Mouse (Mus musculus): ENCODE measurements around the gene Ucp2. TPM values are rescaled to one million over a fixed set of nuclear protein-coding genes. Genes with fewer than 3 reads are reported as not detected.
"Not testable (repeated sequence)": the region's sequence is repeated elsewhere in the genome, so short reads cannot be mapped to it uniquely, and the experiment has no call there.

The Ucp2 gene
- polyA plus RNA-seq, 1 experiment: 1,592 TPM

DNA sequence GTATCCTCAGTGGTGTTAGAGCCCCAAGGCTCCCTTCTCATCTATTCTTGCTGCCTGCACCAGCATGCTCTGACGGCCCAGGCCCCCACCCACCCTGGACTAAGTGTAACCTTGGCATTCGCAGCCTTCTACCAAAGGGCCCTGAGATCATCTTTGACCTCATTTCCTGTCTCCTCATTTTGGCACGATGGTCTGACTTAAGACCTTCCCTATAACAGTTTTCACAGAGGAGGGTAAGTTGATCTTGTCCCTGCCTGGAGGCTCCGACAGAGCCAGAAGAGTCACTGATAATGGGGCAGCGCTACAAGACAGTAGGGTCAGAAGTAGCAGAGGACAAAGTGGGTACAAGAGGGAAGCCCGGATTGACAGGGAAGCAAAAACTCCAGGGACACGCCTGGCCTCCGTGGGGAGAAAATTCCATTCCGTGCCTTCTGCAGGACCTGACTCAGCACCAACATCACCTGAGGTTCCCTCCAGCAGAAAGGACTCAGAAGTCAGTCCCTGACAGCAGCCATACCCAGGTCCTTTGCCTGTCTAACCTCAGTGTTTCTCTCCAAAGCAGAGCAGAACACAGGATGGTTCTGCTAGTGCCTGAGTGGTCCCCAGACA is 19.2 kb upstream of the Ucp2 start:
- Histone ChIP-seq H3K27ac (ENCODE audit: insufficient read depth, low read depth, low read length) (no peak overlapping the region), H3K4me3 (ENCODE audit: insufficient read depth, low read length) (no peak overlapping the region), H3K4me1 (ENCODE audit: control insufficient read depth, insufficient read depth, low read length) (peaks cover 21% of the 10 kb centered on the region)
- TF ChIP-seq CTCF (IDR thresholded peaks at IDR 0.05; ENCODE audit: low read depth, low read length) (no peak), POLR2A (IDR thresholded peaks at IDR 0.05; ENCODE audit: borderline replicate concordance, low read depth, low read length) (no peak)

- Histone ChIP-seq H3K4me1 (ENCODE audit: control insufficient read depth, insufficient read depth, low read length) (peaks cover 21% of the 10 kb centered on the region), H3K4me3 (ENCODE audit: insufficient read depth, low read length) (no peak overlapping the region), H3K27ac (ENCODE audit: insufficient read depth, low read depth, low read length) (peak overlapping the region; percentile 30; the same call in 1 of the 2 replicates)
- TF ChIP-seq POLR2A (IDR thresholded peaks at IDR 0.05; ENCODE audit: borderline replicate concordance, low read depth, low read length) (no peak), CTCF (IDR thresholded peaks at IDR 0.05; ENCODE audit: low read depth, low read length) (no peak)
These were observed 18.5 kb upstream of the Ucp2 start for GRCm38 (mm10) chr7:100474680-100475079.

DNA sequence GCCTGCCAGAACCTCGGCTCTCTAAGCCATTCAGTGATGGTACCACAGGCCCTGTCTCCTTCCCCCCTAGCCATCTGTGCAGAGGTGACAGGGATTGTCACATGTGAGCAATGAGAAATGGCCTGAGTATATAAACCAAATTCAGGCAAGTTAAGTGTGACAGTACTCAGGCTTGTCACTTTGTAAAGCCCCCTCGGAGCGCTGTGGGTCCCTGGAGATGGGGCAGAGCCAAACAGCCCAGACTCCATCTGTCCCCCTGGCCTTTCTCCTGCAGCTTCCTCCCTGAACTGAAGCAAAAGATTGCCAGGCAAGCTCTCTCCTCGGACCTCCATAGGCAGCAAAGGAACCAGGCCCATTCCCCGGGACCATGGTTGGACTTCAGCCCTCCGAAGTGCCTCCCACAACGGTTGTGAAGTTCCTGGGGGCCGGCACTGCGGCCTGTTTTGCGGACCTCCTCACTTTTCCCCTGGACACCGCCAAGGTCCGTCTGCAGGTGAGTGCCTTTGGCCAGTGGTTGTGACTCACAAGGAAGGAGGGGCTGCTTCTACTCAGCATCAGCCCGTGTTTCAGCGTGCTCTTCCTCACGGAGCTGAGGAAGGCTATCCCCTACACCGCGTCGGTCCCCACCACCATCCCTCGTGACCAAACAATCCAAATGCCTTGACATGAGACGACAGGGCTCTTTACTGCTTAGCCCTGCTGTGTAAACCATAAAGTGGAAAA is 13.9 kb upstream of the Ucp2 start:
- Histone ChIP-seq H3K4me3 (ENCODE audit: insufficient read depth, low read length) (no peak overlapping the region), H3K4me1 (ENCODE audit: control insufficient read depth, insufficient read depth, low read length) (peaks cover 26% of the 10 kb centered on the region), H3K27ac (ENCODE audit: insufficient read depth, low read depth, low read length) (no peak overlapping the region)
- TF ChIP-seq CTCF (IDR thresholded peaks at IDR 0.05; ENCODE audit: low read depth, low read length): no peak
- no peak for TF ChIP-seq POLR2A (IDR thresholded peaks at IDR 0.05; ENCODE audit: borderline replicate concordance, low read depth, low read length)

DNA sequence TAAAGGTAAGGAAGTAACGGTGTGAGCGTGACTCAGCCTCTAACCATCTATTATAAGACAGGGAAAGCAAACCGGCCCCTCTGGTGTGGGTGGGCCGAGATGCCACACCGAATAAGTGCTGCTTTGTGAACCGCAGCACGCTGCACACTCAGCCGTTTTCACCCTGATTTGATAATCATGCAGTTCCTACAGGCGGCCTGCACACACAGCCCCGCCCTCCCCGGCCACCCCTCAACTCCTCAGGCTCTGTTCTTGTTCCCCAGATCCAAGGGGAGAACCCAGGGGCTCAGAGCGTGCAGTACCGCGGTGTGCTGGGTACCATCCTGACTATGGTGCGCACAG is 13.3 kb upstream of the Ucp2 start:
- Histone ChIP-seq H3K4me1 (ENCODE audit: control insufficient read depth, insufficient read depth, low read length) (peaks cover 27% of the 10 kb centered on the region), H3K4me3 (ENCODE audit: insufficient read depth, low read length) (no peak overlapping the region), H3K27ac (ENCODE audit: insufficient read depth, low read depth, low read length) (no peak overlapping the region)
- TF ChIP-seq CTCF (IDR thresholded peaks at IDR 0.05; ENCODE audit: low read depth, low read length) (no peak), POLR2A (IDR thresholded peaks at IDR 0.05; ENCODE audit: borderline replicate concordance, low read depth, low read length) (no peak)

- TF ChIP-seq POLR2A (IDR thresholded peaks at IDR 0.05; ENCODE audit: borderline replicate concordance, low read depth, low read length): no peak
- TF ChIP-seq CTCF (IDR thresholded peaks at IDR 0.05; ENCODE audit: low read depth, low read length): no peak
- peaks cover 25% of the 10 kb centered on the region for H3K4me1 ChIP-seq (ENCODE audit: control insufficient read depth, insufficient read depth, low read length)
- H3K27ac ChIP-seq (ENCODE audit: insufficient read depth, low read depth, low read length): no peak overlapping the region
- no peak overlapping the region for H3K4me3 ChIP-seq (ENCODE audit: insufficient read depth, low read length)
These were observed 13.0 kb upstream of the Ucp2 start for GRCm38 (mm10) chr7:100480175-100480574.

GRCm38 (mm10) chr7:100482046-100482445 is 11.1 kb upstream of the Ucp2 start:
- not testable (repeated sequence) for H3K4me3 ChIP-seq (ENCODE audit: insufficient read depth, low read length); H3K27ac ChIP-seq (ENCODE audit: insufficient read depth, low read depth, low read length)
- peaks cover 26% of the 10 kb centered on the region for H3K4me1 ChIP-seq (ENCODE audit: control insufficient read depth, insufficient read depth, low read length)

DNA sequence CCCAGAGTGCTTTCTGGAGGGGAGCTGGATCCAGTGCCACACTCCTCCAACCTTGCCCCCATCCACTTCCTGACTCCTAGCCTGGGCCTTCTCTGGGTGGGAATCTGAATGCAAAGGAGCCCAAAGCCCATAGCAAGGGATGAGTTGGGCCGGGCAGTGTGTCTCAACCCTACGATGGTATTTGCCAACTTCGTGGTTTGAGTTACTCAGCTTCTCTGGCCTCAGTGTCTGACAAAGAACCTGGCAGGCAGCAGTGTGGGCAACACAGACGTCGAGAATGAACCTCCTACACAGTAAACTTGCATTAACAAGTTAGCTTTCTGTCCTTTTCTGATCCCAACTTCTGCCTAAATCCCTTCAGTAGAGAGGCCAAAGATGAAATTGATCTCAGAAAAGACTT is 8.6 kb upstream of the Ucp2 start:
- TF ChIP-seq CTCF (IDR thresholded peaks at IDR 0.05; ENCODE audit: low read depth, low read length) (no peak), POLR2A (IDR thresholded peaks at IDR 0.05; ENCODE audit: borderline replicate concordance, low read depth, low read length) (no peak)
- no peak overlapping the region for H3K4me3 ChIP-seq (ENCODE audit: insufficient read depth, low read length)
- no peak overlapping the region for H3K27ac ChIP-seq (ENCODE audit: insufficient read depth, low read depth, low read length)
- peaks cover 34% of the 10 kb centered on the region for H3K4me1 ChIP-seq (ENCODE audit: control insufficient read depth, insufficient read depth, low read length)

GRCm38 (mm10) chr7:100487301-100487700 is 5.8 kb upstream of the Ucp2 start:
- peaks cover 24% of the 10 kb centered on the region for H3K4me1 ChIP-seq (ENCODE audit: control insufficient read depth, insufficient read depth, low read length)
- no peak overlapping the region for H3K4me3 ChIP-seq (ENCODE audit: insufficient read depth, low read length)
- no peak for TF ChIP-seq CTCF (IDR thresholded peaks at IDR 0.05; ENCODE audit: low read depth, low read length)
- TF ChIP-seq POLR2A (IDR thresholded peaks at IDR 0.05; ENCODE audit: borderline replicate concordance, low read depth, low read length): no peak
- H3K27ac ChIP-seq (ENCODE audit: insufficient read depth, low read depth, low read length): no peak overlapping the region

GRCm38 (mm10) chr7:100488474-100489048 is 4.6 kb upstream of the Ucp2 start:
- peaks cover 21% of the 10 kb centered on the region for H3K4me1 ChIP-seq (ENCODE audit: control insufficient read depth, insufficient read depth, low read length)
- TF ChIP-seq POLR2A (IDR thresholded peaks at IDR 0.05; ENCODE audit: borderline replicate concordance, low read depth, low read length) (no peak), CTCF (IDR thresholded peaks at IDR 0.05; ENCODE audit: low read depth, low read length) (no peak)
- no peak overlapping the region for H3K4me3 ChIP-seq (ENCODE audit: insufficient read depth, low read length)
- no peak overlapping the region for H3K27ac ChIP-seq (ENCODE audit: insufficient read depth, low read depth, low read length)

DNA sequence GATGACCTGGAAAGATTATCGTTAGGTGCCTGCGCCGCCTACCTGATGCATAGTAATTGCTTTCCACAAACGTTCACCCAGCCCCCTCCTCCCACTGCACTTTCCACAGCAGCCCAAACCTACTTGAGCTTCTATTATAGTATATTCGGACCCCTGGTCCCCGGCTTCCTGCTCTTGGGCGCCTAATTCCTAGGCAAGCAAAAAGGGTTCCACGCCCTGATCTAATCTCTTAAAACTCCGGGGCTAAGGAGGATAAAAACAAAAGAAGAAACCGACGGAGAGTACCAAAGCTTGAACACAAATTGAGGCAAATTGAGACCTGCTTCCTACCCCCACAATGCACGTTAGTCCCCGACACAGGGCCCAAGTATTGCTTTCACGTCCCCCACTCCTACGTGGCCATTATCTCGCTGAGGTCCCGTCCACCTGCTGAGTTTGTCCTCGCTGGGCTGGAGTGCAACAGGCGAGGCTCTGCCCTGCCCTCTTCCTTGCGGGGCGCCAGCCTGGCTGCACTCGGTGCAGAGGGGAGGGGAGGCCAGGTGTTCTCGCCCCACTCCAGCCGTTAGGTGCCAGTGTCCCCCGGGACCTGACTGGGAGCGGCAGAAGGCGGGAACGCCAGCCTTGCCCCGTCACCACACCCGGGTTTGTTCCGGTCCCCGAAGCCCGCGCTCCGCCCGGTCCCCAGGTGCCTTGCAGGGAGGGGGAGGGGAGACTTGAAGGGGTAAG is 583 bp upstream of the Ucp2 start:
- Histone ChIP-seq H3K27ac (ENCODE audit: insufficient read depth, low read depth, low read length) (peak overlapping the region; percentile 17; the same call in 1 of the 2 replicates), H3K4me3 (ENCODE audit: insufficient read depth, low read length) (peak overlapping the region; percentile 65), H3K4me1 (ENCODE audit: control insufficient read depth, insufficient read depth, low read length) (peaks cover 19% of the 10 kb centered on the region)
- no peak for TF ChIP-seq POLR2A (IDR thresholded peaks at IDR 0.05; ENCODE audit: borderline replicate concordance, low read depth, low read length)
- no peak for TF ChIP-seq CTCF (IDR thresholded peaks at IDR 0.05; ENCODE audit: low read depth, low read length)

All from bone marrow macrophage, adult 2 months (primary cell).